Mouse (Mus musculus) gastrocnemius, adult 18-20 months (tissue): Measurements from ENCODE around the gene Ufsp2. TPM values are rescaled to one million over a fixed set of nuclear protein-coding genes. Genes with fewer than 3 reads are reported as not detected.

Experiments
- DNase-seq: peaks from one replicate; pipeline ENCODE4 v3.0.0; 2021; ENCODE audit warnings: low spot score
- total RNA-seq, 2 experiments: library from RNA; stranded (reverse); gene quantifications; 2 replicates each; pipeline ENCODE4 v1.2.3; 2021

The Ufsp2 gene
- total RNA-seq, 2 experiments from 2014 or later = 37.7 to 38.1 TPM

- no peak for DNase-seq
These were observed 35.7 kb downstream of the Ufsp2 start for GRCm38 (mm10) chr8:46010746-46011680.

GRCm38 (mm10) chr8:46022203-46022602 is 46.9 kb downstream of the Ufsp2 start:
- no peak for DNase-seq

- DNase-seq = no peak
These were observed 47.4 kb downstream of the Ufsp2 start for GRCm38 (mm10) chr8:46022758-46023157.

GRCm38 (mm10) chr8:46024392-46024791 is 49.1 kb downstream of the Ufsp2 start:
- no peak for DNase-seq

- DNase-seq = no peak
These were observed 60.9 kb downstream of the Ufsp2 start for GRCm38 (mm10) chr8:46036217-46036616.

GRCm38 (mm10) chr8:46039666-46040065 is 64.3 kb downstream of the Ufsp2 start:
- no peak for DNase-seq

GRCm38 (mm10) chr8:46040260-46040659 is 64.9 kb downstream of the Ufsp2 start:
- no peak for DNase-seq

Other genes with a start within 250 kb of the Ufsp2 start
- 100 to 1,000 TPM; 737 to 931 TPM for gene Pdlim3, start 90.1 kb upstream of the Ufsp2 start, total RNA-seq
- under 1 TPM; 0.09 to 0.14 TPM for gene Ccdc110, start 40.9 kb upstream of the Ufsp2 start, total RNA-seq
- under 1 TPM; 0.25 to 0.28 TPM for gene 1700029J07Rik, start 276 bp upstream of the Ufsp2 start, total RNA-seq
- gene Lrp2bp, start 23.8 kb downstream of the Ufsp2 start, total RNA-seq = 1 to 10 TPM; 1.7 to 3.0 TPM
- gene Ankrd37, start 30.2 kb downstream of the Ufsp2 start, total RNA-seq = 1 to 10 TPM; 2.3 to 2.9 TPM
- gene Cfap97, start 176.2 kb downstream of the Ufsp2 start, total RNA-seq = 10 to 100 TPM; 13.6 to 14.9 TPM
- 1 to 10 TPM; 5.8 to 7.4 TPM for gene Snx25, start 176.6 kb downstream of the Ufsp2 start, total RNA-seq
- 1,000 to 10,000 TPM; 2,853 to 2,971 TPM for gene Slc25a4, start 235.8 kb downstream of the Ufsp2 start, total RNA-seq